Mouse (Mus musculus): ENCODE measurements around the gene Pus7. TPM values are rescaled to one million over a fixed set of nuclear protein-coding genes. Genes with fewer than 3 reads are reported as not detected.

Pus7 gene
- polyA plus RNA-seq, 1 experiment: 16.2 TPM

DNA sequence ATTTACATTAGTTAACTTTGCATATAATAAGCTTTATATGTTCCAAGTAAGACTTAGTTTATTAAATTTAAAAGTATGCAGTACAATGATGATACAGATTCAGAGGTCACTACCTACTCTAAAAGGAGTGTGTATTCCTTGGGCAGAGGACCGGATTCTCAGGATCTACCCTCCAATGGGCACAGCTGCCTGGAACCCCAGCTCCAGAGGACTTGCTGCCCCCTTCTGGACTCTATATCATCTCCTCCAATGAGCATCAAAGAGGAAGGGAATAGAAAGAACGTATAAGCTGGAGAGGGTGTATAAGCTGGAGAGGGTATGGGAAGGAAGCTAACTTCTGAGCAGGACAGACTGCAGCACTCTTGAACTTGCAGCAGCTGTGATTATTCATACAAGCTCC lies 33.6 kb downstream of the Pus7 start:
- TF ChIP-seq POLR2A (IDR thresholded peaks at IDR 0.05; ENCODE audit: borderline replicate concordance, extremely low read depth, insufficient read depth, insufficient read length, poor library complexity, severe bottlenecking) (no peak), CTCF (IDR thresholded peaks at IDR 0.05; ENCODE audit: borderline replicate concordance, extremely low read depth, insufficient read depth, insufficient read length) (peak; percentile 21; the same call in 1 of the 2 replicates)
- DNase-seq (ENCODE audit: low read depth): peak; percentile 9

DNA sequence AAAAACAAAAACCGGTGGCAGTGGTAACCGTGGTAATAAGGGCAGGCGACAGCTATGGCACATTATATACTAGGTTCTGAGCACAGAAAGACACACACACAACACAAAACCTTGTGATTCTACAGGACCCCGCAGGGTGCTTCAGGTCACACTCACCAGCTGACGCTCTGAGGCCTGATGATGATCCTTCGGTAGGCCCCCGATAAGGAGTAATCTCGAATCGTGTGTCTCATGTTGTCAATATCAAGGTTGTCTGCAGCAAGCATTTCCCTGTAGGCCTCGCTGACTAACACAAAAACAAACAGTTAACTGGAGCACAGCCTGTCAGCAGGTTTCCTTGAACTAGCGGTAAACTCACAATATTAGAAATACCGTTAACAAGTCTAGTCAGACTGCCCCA lies 40.2 kb downstream of the Pus7 start:
- no peak for DNase-seq (ENCODE audit: low read depth)
- TF ChIP-seq CTCF (IDR thresholded peaks at IDR 0.05; ENCODE audit: borderline replicate concordance, extremely low read depth, insufficient read depth, insufficient read length) (no peak), POLR2A (IDR thresholded peaks at IDR 0.05; ENCODE audit: borderline replicate concordance, extremely low read depth, insufficient read depth, insufficient read length, poor library complexity, severe bottlenecking) (no peak)

DNA sequence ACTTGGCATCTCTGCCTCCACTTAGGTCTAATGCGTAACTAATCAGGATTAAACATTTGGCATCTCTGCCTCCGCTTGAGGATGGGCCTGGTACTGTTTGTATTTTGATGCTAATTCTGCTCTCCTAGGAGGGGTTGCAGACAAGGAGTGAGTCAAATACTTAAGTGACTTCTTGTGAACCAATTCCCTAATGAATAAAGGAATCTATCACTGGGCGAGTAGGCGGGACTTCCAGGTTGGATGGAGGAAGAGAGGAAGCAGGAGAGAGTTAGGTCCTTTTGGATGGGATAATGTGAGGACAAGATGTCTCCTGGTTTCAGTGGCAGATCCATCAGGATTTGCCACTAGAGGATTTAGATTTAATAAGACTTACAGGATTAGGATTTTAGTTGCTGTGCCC lies 46.4 kb downstream of the Pus7 start:
- no peak for TF ChIP-seq CTCF (IDR thresholded peaks at IDR 0.05; ENCODE audit: borderline replicate concordance, extremely low read depth, insufficient read depth, insufficient read length)
- DNase-seq (ENCODE audit: low read depth): peak; percentile 1

DNA sequence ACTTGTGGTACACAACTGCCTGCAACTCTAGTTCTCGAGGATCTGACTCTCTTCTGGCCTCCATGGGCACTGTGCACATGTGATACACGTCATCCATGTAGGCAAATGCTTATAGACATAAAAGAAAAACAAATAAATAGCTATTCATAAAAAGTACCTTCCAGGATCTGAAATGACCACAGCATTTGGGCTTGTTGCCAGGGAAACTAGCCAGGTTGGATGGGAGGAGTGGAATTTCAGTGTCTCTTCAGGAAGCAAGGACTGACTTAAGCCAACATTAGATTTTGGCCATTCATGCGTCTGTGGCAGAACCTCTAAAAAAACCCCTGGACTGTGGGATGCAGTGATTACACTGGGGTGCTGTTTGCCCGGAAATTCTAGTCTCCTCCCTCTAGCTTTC lies 47.1 kb downstream of the Pus7 start:
- DNase-seq (ENCODE audit: low read depth): no peak

DNA sequence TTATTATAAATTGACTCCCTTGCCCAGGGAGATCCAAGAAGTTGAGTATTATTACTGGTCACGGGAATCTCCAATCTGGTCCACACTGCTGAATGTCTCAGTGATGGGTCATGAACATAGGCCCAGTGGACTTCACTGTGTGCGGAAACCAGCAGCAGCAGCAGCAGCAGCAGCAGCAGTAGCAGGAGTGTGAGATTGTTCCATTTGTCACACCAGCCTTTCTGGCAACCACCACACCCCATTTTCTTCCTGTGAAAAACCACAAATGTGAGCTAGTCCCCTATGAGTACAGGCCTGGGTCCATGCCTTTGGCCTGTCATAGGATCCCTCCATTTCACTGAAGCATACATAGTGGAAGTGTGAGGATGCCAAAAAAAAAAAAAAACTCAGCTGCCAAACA lies 61.6 kb downstream of the Pus7 start:
- DNase-seq (ENCODE audit: low read depth): no peak
- TF ChIP-seq POLR2A (IDR thresholded peaks at IDR 0.05; ENCODE audit: borderline replicate concordance, extremely low read depth, insufficient read depth, insufficient read length, poor library complexity, severe bottlenecking): no peak
- TF ChIP-seq CTCF (IDR thresholded peaks at IDR 0.05; ENCODE audit: borderline replicate concordance, extremely low read depth, insufficient read depth, insufficient read length): no peak

More for the DNA sequence above, 47.1 kb downstream of the Pus7 start:
- TF ChIP-seq CTCF (IDR thresholded peaks at IDR 0.05; ENCODE audit: borderline replicate concordance, extremely low read depth, insufficient read depth, insufficient read length) (no peak), POLR2A (IDR thresholded peaks at IDR 0.05; ENCODE audit: borderline replicate concordance, extremely low read depth, insufficient read depth, insufficient read length, poor library complexity, severe bottlenecking) (no peak)

DNA sequence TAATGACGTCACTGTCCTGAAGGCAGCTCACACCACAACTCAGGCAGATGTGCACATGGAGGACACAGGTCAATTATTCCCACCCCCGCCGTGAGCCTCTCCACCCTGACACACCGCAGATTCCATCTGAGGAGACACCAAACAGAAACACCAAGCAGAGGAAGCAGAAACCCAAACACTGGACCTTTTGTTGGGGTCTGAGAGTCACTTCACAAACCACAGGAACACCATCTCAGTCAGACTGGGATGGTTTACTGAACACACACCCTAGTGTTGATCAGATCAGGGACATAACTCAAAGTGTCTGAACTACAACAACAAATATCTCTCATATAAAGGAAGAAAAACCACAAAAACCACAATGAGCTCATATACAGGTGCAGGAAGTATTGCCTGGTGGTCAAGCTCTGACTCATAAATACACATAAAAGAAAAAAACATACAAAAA lies 64.6 kb downstream of the Pus7 start:
- TF ChIP-seq CTCF (IDR thresholded peaks at IDR 0.05; ENCODE audit: borderline replicate concordance, extremely low read depth, insufficient read depth, insufficient read length) (no peak), POLR2A (IDR thresholded peaks at IDR 0.05; ENCODE audit: borderline replicate concordance, extremely low read depth, insufficient read depth, insufficient read length, poor library complexity, severe bottlenecking) (no peak)
- no peak for DNase-seq (ENCODE audit: low read depth)

DNA sequence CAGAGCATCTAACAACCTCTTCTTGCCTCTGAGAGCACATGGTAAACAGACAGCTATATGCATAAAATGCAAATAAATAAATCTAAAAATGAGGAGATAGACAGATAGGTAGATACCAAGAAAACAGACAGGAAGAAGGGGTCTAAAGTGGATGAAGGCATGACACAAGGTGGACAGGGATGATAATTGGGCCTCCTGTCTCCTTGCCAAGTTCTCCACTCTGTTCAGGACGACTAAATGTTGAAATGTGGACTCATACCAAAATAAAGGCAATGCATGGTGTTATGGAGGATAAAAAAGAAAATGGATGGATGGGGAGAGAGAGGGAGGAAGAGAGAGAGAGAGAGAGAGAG lies 65.4 kb downstream of the Pus7 start:
- no peak for TF ChIP-seq CTCF (IDR thresholded peaks at IDR 0.05; ENCODE audit: borderline replicate concordance, extremely low read depth, insufficient read depth, insufficient read length)
- no peak for TF ChIP-seq POLR2A (IDR thresholded peaks at IDR 0.05; ENCODE audit: borderline replicate concordance, extremely low read depth, insufficient read depth, insufficient read length, poor library complexity, severe bottlenecking)
- no peak for DNase-seq (ENCODE audit: low read depth)

DNA sequence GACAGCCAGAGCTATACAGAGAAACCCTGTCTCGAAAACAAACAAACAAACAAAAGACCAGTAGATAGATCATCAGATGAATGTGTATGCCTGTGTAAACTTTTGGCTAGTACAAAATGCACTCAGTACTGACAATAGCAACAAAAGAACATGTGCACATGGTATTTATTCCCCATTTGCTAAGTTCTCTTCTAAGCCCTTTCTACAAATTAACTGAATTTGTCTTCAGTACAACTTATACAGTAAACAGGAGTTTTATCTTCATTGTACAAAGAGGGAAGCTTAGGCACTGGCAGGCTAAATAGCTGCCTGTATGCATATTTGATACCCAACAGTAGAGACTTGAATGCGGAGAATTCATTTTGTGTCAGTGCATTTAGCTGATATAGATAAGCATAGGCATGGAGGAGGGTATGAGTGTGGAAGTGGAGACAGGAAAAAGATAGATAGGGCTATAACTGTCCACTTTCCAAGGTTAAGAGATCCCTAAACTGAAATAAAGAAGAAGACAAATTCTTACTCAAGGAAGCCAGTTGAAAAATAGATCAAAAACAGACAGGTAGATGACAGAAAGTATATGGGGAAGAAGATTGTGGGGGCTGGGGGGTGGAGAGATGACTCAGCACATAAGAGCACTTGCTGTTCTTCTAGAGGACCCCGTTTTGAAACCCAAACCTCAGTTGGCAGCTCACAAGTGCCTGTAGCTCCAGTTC lies 65.9 kb downstream of the Pus7 start:
- no peak for DNase-seq (ENCODE audit: low read depth)
- TF ChIP-seq POLR2A (IDR thresholded peaks at IDR 0.05; ENCODE audit: borderline replicate concordance, extremely low read depth, insufficient read depth, insufficient read length, poor library complexity, severe bottlenecking) (no peak), CTCF (IDR thresholded peaks at IDR 0.05; ENCODE audit: borderline replicate concordance, extremely low read depth, insufficient read depth, insufficient read length) (no peak)

DNA sequence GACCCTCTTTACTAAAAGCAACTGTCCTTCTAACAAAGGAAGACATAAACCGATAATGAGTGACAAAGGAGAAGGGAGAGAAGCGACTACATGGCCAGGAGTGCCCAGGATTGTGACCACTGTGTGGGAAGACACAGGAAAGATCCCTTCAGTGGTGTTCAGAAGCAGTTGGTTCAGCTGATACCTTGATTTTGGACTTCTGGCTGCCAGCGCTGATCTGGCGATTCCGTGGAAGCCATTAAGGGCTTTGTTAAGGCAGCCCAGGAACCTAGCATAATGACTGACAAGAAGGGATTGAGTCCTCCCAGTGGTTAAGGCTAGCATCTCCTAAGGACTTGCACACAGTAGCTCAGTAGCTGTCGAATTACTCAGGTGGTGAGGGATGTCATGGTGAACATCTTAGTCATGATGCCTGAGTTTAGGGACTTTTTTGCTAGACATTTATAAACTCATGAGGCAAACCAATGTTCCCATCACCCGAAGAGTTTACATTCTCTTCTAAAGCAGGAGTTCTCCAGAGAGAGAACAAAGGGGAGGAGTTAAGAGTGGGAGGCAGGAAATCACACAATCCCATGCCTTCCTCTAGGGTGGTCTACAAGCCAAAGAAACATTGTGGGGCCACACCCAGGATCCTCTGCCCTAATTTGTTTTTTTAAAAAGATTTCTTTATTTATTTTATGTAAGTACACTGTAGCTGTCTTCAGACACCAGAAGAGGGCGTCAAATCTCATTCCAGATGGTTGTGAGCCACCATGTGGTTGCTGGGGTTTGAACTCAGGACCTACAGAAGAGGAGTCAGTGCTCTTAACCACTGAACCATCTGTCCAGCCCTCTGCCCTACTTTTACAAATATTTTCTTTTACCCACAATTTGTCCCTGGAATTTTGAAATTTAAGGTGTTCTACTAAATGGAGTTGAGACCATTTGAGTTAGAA lies 69.8 kb downstream of the Pus7 start:
- DNase-seq (ENCODE audit: low read depth): no peak
- TF ChIP-seq POLR2A (IDR thresholded peaks at IDR 0.05; ENCODE audit: borderline replicate concordance, extremely low read depth, insufficient read depth, insufficient read length, poor library complexity, severe bottlenecking): no peak
- TF ChIP-seq CTCF (IDR thresholded peaks at IDR 0.05; ENCODE audit: borderline replicate concordance, extremely low read depth, insufficient read depth, insufficient read length): no peak

DNA sequence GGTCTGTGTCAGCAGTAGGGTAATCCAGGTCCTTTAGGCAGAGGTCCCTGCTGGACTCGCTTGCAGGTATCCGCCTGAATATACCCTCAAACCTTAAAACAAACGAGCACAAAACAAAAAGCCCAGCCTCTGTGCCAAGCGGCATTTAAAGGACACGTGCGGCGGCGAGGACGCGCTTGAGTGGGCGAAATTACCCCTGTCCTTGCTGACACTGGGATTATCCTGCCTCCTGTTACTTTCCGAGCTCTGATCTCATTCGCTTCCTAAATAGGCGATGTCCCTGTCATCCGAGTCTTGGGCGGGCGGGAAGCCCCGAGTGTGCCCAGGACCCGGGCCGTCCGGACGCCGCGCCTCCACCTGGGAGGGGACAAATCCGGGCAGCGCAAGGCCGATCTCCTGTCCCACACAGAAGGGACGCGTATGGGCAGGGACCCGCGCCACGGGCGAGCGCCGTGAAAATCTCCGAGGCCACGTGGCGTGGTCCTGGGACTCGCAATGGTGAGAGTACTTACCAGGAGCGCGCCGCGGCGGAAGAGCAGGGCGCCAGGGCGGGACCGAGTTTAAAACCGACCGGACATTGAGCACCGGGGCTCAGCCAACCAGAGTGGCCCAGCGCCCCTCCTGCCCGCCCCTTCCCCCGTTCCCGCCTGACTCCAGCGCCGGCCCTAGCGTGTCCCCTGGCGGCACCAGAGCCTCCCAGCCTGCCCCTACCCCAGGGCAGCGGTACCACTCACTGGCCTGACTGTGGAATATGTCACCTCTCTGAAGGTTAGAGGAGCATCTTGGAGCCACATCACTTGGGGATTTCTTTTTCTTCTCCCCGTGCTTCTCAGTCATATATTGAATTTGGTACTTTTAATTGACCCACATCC lies 71.1 kb downstream of the Pus7 start:
- peak; percentile 34; the same call in 1 of the 2 replicates for TF ChIP-seq POLR2A (IDR thresholded peaks at IDR 0.05; ENCODE audit: borderline replicate concordance, extremely low read depth, insufficient read depth, insufficient read length, poor library complexity, severe bottlenecking)
- TF ChIP-seq CTCF (IDR thresholded peaks at IDR 0.05; ENCODE audit: borderline replicate concordance, extremely low read depth, insufficient read depth, insufficient read length): peak; percentile 20; the same call in 1 of the 2 replicates
- peak; percentile 78 for DNase-seq (ENCODE audit: low read depth)

DNA sequence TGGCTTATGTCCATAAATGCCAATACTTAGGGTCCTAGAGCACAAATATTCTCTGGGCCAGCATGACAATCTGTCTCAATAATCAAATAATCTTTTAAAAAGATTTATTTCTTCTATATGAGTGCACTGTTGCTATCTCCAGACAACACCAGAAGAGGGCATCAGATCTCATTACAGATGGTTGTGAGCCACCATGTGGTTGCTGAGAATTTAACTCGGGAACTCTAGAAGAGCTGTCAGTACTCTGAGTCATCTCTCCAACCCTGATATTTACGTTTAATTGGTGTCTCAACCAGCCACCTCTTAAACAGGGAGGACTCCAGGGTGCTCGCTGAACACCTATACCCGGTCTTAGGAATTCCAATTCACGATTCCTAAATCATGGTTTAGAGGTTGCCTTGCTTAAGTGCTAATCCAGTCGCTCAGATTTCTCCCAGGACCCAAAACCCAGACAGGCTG lies 71.8 kb downstream of the Pus7 start:
- peak; percentile 34 for DNase-seq (ENCODE audit: low read depth)
